Mouse (Mus musculus) olfactory bulb, adult 2 months (tissue): ENCODE results near the gene Gm20696.

Source experiments
- CTCF ChIP-seq: fragments of 200-500 bp; IDR thresholded peaks from 2 replicates; pipeline ENCODE4 v1.5.1; 2012; ENCODE audit warnings: low read depth, mild to moderate bottlenecking, low read length, moderate library complexity; ENCODE audit not compliant: insufficient read depth
- POLR2A ChIP-seq: fragments of 200-500 bp; IDR thresholded peaks from 2 replicates; pipeline ENCODE4 v1.6.1; 2012; ENCODE audit warnings: mild to moderate bottlenecking, low read depth, low read length, moderate library complexity; ENCODE audit not compliant: insufficient read depth

DNA sequence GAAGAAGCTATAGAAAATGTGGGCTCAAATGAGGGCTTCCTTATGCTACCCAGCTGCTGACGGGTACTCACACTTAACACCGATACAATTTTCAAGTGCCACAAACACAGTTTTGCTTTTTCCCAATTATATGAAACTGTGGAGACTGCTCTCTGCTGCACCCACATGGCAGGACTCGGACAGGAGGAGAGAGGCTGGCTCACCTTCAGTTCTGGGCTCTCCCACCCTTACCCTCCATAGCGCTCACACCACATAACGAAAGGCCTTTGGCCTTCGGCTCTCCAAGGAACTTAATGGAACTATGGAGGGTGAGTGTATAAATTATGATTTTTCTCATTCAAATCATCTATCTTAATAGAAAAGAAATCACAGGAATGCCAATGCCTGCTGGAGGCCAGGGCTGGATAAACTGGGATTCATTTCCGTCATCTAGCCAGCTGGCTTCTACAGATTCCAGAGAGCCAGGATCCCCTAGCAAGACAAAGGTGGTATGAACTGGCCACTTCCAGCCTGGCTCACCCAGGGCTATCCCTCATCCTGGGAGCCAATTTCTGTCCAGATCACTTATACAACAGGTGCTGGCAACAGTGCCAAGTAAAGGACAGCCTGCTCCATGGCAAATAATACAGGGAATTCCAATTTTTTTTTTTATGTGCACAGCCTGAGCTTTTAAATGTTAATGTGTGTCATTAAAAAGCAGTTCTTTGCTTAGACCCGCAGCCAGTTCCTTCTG lies 36.7 kb downstream of the Gm20696 start:
- TF ChIP-seq CTCF (no peak), POLR2A (no peak)
